Mouse (Mus musculus) B cell, adult 2 months (primary cell): Measurements from ENCODE around the gene Usp39.

Experiments
- DNase-seq, 2 experiments: peaks; one replicate each; pipeline ENCODE4 v3.0.0; 2022

Usp39 gene

DNA sequence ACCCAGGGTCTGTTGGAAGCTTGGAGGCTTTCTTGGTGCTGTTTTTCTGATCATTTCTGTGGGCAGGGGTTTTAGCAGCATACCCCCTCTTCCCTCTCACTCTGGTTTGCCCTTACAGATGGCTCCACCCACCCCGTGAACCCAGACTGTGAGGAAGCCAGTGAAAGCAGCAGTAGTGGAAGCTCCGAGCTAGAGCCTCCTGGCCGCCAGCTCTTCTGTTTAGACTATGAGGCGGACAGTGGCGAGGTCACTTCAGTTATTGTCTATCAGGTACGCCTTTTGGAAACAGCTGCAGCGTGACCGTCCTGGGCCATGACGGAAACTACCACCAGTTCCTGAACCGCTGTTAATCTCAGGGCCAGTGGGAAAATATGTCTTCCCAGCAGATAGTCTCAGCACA, 3.4 kb upstream of the Usp39 start:
- no peak for DNase-seq

DNA sequence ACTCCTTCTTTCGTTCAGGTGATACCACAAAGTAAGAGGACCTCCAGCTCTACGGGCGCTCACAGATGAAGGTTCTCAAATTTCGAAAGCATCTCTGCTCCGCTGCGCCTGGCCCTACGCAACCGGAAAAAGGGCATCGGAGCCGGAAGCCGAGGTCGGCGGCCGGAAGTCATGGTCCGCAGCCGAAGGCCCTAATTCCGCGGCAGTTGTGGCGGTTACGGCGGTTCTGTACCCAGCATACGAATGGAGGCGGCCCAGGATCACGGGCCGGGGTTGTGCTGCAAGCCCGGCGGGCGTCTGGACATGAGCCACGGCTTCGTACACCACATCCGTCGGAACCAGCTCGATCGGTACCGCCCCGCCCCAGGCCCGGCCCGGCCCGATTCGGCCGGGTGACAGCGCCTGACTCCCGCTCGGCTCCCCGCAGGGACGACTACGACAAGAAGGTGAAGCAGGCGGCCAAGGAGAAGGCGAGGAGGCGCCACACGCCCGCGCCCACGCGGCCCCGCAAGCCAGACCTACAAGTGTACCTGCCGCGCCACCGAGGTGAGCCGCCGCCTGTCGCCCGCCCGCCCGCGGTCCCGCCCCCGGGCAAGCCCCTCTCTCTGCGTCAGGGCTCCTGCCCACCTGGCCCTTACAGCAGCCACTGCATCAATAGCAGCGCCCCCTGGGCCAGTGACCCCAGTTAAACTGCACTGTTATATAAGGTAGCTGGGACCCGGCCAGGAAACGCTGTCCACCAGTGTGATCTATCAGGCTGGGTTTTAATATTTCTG, 2.4 kb upstream of the Usp39 start, which contains the start of gene 0610030E20Rik:
TSS of gene 0610030E20Rik (plus strand) at position 152 of the 776 bp plus-strand sequence.
- peak; percentile 82 to 84 for DNase-seq

DNA sequence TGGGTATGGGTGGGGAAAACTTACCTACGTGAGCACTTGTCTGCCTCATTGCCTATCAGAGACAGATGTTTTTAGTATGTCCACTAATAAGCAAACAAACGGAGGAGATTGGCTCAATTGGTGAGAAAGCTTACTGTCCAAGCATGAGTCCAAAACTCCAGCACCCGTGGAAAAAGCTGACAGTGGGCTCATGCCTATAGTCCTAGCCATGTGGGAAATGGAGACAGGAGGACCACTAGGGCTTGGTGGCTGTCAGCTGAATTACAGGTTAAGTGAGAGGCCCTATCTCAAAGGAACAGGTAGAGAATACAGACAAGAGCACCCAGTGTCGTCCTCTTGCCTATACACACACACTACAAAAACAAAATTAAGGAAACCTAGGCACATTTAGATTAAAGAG, 1.3 kb upstream of the Usp39 start:
- peak in 1 of 2 experiments; percentile 21 for DNase-seq

DNA sequence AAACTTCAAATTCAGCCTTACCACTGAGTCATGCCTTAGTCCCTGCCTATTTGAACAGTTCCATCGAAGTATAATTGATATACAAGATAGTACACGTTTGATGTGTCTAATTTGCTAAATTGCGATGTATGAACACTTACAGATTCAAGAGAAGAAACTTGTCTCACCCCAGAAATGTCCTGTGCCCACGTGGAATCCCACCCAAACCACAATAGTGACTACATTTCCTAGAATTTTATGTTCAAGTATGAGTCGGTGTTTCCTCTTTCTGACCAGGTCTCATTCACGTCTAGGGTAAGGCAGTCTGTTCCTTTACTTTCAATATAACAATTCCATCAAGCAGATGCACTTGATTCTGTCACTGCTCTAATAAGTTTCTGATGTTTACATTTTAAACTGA, 649 bp upstream of the Usp39 start:
- DNase-seq: no peak

DNA sequence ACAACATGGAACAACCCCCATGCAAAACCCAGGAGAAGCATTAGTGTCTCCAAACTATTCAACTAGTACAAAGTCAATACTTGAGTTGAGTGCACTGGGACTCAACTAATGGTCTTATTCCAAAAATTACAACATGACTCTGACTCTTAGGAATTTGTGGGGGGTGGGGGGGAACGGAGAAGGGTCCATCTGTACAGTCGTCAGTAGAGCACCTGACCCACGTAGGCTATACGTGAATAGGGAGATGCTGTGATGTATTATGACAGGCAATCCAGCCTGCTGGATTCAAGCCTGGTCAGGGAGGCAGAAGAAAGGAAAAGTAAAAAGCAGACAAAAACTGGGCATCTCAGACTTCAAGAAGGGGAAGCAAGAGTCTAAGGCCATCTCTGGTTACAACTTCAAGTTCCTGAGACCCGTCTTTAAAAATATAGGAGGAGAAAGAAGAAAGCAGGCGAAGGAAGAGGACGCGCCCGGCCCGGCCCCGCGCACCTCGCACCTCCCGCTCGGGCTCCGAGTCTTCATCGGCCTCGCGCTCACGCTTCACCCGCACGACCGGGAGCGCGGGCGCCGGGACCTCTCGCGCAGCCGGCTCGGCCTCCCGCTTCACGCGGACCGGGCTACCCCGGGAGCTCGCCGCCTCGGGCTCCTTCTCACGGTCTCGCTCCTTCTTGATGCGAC, 449 bp downstream of the Usp39 start:
- DNase-seq: no peak

DNA sequence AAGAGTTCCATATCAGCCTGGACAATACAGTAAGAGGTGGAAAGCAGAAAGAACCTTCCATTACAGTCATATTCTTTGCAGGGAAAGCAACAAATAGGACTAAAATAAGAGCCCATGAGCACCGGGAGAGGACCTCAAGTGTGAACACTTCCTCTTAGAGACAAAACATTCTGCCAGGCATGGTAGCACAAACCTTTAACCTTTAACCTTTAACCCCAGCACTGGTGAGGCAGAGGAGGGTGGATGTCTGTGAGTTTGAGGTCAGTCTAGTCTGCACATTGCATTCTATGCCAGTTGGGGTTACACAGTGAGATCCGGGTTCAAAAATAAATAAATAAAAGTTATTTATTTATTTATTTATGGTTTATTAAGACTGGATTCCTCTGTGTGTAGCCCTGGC, 4.5 kb downstream of the Usp39 start:
- DNase-seq: no peak

DNA sequence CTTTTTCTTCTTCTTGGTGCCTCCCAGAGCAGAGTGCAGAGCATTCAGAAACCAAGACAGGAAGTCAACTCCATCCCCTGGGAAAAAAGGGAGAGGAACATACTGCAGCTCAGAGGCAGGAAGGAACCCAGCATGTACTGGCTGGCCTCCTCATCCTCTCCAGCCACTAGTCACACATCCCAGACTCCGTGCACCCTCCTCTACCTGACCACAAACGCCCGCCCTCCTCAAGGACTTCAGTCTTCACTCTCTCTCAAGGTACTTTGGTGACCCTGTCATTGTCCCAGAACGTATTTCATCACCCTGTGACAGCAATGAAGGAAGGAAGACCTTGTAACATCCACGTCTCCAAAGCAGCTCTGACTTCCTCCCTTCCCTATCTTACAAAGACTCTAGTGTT, 11.9 kb downstream of the Usp39 start:
- DNase-seq: no peak

DNA sequence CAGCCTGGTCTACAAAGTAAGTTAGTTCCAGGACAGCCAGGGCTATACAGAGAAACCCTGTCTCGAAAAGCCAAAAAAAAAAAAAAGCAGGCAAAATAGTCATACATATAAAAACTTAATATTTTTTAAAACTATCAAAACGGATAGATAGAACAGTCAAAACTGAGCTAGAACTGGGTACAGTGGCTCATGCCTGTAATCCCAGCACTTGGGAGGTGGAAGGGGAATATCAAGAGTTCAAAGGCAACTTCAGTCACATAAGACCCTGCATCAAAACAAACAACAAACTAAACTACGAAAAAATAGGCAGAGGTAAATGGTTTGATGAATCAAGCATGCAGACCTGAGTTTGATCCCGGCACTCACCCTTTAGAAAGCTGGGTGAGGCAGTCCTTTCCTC, 14.9 kb downstream of the Usp39 start:
- no peak for DNase-seq

DNA sequence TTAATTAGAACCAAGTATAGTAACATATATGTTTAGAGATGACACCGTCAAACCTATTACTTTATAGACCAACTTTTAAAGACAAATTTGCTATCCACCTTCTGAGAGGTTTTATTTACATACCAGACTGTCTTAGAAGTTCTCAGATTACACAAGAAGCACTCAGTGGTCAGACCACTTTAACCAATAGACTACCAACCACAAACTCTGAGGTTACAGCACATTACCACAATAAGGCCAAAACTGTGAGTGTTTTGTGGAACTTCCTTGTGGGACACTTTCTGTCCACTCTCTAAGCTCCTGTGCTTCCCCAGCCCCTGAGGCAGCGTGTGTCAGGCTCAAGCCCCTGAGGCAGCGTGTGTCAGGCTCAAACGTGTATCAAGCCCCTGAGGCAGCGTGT, 16.0 kb downstream of the Usp39 start:
- DNase-seq: no peak

DNA sequence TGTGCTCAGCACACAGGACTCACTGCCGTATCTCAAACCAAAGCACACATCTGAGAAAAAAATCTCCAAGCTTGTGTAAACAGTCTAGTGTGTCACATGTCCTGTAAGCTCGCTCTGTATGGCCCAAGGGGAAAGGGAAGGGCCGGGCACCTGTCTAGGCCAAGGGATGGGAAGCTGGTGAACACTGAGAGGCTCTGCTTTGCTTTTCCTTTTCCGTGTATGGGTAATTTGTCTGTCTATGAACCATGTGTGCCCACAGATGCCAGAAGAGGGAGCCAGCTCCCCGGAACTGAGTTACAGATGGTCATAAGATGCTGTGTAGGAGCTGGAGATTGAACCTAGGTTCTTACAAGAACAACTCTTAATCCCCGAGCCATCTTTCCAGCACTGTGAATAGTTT, 18.7 kb downstream of the Usp39 start:
- peak; percentile 41 to 55 for DNase-seq

DNA sequence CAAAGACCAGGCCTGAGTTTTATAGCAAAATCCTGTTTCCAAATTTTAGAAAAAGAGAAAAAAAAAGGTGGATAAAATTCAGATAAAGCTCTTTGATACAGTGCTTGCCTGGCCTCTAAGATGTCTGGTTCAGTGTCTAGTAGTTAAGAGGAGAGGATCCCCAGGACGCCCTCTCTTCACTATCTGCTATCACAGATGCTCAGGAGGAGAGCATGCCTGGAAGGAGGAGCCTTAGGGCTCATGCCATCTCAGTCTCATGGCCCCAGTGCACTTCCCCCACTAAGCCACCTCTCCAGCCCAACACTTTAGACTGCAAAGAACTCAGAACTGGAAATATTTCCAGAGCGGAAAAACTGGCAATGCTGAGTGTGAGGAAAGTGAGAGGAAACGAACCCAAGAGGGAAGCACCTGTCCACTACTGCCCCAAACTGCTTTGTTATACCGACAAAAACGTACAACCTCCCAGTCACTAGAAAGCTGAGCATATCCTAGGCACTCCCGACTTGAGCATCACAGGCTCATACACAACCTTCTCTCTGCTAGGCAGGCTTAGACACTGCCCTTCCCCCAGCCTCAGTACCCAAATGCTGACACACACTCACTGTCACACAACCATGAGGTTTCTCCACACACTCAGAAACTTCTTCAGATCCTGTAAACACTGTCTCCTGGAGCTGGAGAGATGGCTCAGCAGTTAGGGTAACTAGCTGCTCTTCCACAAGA, 21.0 kb downstream of the Usp39 start:
- no peak for DNase-seq

DNA sequence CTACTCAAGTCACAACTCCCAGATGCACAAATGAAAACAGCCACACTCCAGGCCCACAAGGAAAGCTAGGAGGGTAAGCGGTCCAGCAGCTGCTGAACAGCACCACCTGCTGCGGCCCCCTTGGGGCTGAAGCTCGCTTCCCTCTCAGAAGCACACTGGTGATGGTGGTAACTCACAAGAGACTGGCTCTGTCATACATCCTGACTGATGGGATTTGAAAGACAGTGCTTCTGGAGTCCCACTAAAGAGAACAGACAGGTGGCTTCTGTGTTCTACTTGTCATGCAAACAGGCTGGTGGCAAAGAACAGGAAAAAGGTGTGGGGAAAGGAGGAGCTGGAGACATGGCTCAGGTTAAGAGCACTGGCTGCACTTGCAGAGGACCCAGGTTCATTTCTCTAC, 22.0 kb downstream of the Usp39 start:
- no peak for DNase-seq

DNA sequence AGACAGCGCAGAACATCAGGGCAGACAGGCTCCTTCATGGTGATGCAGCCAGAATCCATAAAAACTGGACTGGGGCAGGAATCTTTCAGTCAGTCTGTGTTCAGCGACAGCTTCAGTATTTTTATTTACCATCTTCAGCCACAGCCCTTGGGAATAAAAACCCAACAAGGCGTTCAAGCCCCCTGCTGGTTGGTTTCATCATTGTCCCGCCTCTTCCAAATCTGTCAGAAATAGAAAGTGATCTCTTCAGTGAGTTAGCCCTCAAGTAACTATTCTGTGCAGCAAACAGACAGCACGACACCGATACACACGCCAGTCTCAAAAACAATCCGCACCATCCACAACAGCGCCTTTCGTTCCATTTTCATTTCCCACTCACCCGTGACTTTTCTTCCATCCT, 26.0 kb downstream of the Usp39 start:
- peak; percentile 56 to 59 for DNase-seq

DNA sequence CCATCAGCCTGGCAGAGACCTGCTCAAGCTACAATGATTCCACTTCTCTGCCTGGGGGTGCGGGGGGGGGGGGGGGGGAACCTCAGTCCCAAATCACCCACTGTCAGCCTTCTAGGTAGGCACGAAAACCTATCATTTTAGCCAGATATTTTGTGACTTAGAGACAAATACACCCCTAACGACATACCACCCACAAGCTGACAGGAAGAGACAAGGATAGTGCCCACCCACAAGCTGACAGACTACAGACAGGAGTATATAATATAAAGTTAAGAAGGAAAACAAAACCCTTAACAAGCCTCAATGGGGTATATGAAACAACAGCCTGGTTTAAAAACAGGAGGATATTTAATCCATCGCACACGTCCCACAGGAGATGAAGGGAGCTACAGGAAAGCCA, 26.5 kb downstream of the Usp39 start:
- no peak for DNase-seq

DNA sequence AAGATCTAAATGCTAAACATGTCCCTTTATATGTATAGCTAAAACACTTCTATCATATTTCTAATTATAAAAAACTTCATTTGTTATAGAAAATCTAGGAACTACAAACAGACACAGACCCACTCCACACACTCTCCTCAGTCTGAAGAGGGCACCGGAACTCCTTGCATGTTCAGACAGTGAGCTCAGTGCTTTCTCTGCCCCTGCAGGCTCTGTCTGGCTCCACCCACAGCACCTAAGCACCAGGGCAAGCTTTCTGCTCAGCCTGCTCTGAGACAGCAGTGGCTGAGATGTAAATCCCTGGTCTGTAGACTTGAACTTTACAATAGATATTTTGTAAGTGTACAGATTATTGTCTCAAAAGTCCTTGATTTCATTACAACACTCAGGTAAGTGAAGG, 28.9 kb downstream of the Usp39 start:
- no peak for DNase-seq

DNA sequence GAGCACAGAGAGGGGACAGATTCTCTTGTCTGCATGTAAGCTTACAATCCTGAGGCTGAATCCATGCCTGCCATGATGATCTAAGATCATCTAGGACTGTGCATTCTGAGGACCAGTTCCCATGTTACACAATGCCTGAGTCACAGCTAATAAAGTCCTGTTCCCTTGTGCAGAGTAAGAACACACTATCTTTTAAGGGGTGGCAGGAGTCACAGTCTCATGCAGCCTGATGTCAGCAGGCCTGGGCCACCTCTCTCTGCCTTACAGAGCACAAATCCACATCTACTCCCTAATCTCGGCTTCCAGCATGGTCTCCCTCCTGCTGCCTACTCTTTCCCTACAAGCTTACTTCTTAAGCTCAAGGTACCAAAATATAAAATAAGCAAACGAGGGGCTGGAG, 29.6 kb downstream of the Usp39 start:
- no peak for DNase-seq

DNA sequence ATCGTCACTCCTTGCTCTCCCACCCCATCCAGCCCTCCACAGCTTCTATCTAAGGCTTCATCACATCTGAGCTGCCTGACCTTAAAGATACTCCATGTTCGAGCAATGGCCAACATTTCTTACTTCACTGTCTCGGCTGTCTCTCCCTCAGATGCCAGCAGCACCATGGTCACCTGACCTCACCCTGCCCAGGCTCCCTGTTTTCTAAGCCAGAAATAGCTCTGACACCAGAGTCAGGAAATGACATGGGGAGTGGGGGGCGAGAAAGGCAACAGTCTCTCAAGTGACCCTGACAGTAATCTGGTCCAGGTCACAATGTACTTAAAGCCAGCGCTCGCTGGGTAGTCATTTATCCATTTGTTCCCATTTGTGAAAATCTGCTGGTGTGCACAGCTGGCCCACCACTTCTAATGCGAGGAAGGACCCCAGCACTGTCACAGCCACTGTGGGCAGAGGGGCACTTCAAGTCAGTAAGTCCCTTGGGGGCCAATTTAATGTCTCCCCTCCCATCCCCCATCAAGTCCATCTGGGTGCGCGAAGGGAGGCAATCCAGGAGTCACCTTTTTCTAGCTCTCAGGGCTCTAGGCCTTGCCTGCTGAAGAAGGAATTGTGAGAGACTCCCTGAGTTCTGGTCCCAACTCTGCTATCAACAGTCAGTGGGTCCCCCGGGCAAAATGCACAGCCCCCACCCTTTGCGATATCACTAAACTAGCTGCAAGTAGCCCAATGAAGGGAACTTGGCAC, 31.7 kb downstream of the Usp39 start:
- DNase-seq: no peak

DNA sequence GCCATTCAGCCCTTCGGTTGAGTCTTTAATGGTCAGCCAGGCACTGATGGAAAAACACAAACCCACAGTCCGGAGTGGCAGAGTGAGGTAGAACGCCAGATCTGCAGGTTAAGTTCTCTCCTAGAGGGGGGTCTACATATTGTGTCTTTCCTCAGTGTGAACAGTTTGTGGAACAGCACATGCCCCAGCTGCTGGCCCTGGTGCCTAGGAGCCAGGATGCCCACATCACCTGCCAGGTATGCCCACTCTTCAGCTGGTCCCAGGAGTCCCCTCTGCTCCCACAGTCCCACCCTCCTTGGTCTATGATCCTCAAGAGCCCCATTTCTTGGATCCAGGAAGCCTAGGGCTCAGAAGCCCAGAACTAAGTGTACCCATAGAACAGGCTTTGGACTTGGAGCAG, 32.8 kb downstream of the Usp39 start:
- DNase-seq: no peak

DNA sequence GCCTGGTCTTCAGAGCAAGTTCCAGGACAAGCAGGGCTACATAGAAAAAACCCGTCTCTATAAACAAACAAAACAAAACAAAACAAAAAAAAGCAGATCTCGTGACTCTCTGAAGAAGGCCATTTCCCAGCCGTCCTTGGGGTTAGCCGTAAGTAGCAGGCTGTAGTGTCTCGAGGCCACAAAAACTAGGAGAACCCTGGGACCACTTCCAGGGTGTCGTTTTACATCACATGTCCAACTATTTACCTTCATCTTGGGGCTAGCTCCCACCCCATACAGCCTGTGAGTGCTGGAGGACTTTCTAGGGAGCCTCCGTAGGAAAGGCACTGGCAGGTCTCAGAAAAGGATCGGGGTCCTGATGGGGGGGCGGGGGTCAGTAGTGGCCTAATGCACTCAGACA, 41.5 kb downstream of the Usp39 start:
- DNase-seq: no peak

DNA sequence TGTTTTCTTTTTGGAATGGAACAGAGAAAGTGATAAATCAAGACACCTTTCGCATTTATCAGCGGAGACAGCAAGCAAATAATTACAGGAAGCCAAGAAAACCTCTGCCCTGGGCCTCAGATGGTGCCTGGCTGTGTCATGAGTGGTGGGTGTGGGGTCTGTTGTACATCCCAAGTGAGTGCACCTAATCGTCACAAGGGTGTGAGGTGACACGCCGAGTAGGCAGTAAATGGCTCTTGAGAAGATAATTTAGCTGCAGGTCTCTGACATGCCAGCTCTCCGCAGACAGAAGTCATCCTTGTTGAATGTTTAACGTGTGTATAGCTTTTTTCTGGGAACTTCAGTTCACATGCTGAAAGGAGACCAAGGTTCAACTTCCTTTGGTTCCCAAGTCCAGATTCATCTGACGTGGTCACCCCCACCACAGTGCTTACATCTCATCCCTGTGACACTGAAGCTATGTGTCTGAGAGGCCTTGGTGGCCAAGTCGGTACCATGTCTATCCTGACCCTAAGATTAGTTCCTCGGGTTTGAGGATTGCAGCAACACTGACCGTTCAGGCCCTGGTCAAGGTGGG, 42.5 kb downstream of the Usp39 start:
- DNase-seq: no peak

DNA sequence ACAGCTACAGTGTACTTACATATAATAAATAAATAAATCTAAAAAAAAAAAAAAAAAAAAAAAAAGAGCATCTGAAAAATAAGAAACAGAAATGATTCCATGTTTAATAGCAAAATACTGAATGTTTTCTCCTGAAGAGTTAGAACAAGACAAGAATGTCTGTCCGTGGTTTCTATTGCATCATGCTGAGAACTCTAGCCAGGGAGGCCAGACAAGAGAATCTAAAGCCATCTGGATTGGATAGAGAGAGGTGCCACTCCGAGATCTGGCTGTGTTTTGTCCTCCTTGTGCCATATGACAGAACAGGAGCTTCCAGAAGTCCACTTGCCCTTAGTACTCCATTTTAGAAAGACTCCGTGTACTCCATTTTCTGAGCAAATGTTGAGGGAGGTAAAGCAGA, 47.2 kb downstream of the Usp39 start:
- no peak for DNase-seq

DNA sequence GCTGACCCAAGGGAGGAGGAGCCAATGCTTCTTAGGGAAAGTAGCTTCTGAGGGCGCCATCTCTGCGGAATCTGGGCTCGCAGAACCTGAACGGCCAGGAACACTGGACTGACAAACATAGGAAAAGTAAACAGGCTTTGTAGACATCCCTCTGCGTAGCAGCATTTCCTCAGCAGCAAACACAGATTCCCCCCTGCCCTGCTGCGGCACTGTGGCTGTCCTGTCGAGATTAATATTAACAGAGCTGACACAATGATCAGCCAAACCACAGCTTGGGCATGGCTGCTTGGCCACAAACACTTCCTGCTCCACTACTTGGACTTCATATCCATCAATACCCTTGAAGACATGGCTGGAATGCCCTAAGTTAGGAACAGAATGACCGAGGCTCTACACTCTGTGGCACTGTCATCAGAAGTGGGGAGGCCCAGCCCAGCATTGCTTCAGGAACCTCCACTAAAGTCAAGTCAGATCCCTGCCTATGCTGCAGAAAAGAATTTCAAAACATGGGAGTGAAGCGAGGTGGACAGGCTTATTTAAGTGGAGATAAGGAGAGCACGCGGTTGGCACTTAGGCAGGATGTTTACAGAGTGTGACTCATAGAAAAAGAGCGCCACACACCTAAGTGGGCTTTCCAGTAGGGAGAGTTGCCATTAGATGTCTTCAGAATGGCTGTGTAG, 51.9 kb downstream of the Usp39 start:
- DNase-seq: no peak
